Mouse (Mus musculus): ENCODE data around the gene Slbp. TPM values are rescaled to one million over a fixed set of nuclear protein-coding genes. Genes with fewer than 3 reads are reported as not detected.

The Slbp gene
- polyA plus RNA-seq, 1 experiment from 2014 or later = 222 TPM

DNA sequence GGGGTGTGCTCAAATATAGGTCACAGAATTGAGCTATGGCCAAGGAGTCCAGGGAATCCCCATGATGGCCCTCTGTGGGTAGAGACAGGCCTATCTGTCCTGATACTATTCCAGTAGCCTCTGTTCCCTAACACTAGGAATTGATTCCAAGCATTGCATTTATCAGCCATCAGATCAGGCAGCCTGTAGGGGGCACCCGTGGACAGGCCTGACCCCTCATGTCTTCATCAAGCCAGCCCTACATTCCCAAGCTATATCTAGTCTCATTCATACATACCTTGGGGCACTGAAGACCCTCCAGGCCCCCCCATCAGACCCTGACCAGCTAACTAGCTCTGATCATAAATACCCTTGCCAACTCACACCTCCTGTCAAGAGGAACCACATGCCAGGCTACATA, 23.6 kb upstream of the Slbp start:
- no peak overlapping the region for H3K4me3 ChIP-seq
- ATAC-seq = 0 out of 2 replicates have a peak, but pooled peaks have one; percentile 41
- H3K27me3 ChIP-seq = no peaks in the 10 kb centered on the region
- H3K4me1 ChIP-seq = peaks cover 13% of the 10 kb centered on the region
- H3K9ac ChIP-seq = no peak overlapping the region
- H3K9me3 ChIP-seq (replicated peaks) = no peaks in the 10 kb centered on the region
- peaks cover 22% of the 10 kb centered on the region for H3K36me3 ChIP-seq (ENCODE audit: poor library complexity, severe bottlenecking)
- no peak overlapping the region for H3K27ac ChIP-seq
- WGBS = 0% methylated on average over 1 of the region's 1 CpGs
- H3K4me2 ChIP-seq = no peak overlapping the region

DNA sequence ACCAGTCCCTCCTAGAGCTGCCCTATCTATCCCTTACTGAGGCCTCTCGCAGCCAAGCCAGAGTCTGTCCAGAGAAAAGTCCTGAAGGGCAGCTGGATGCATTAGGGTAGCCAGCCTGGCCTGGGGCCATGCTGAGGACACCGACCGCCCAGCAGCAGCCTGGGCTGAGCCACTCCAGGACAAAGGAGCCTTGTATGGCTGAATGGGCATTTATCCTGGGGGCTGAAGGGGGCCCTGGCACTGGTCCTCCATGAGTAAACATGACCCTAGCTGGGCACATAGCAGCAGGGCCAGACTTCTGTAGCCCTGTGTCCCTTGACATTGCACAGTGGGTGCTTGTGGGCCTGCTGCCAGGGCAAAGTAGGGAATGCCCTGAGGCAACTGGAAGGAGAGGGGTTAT, 22.1 kb upstream of the Slbp start:
- no peak overlapping the region for H3K4me2 ChIP-seq
- H3K36me3 ChIP-seq (ENCODE audit: poor library complexity, severe bottlenecking) = peaks cover 37% of the 10 kb centered on the region
- H3K4me1 ChIP-seq = peaks cover 13% of the 10 kb centered on the region
- no peak overlapping the region for H3K4me3 ChIP-seq
- H3K27me3 ChIP-seq = no peaks in the 10 kb centered on the region
- H3K27ac ChIP-seq = peak overlapping the region; percentile 33; the same call in 1 of the 2 replicates
- peak overlapping the region; percentile 26; the same call in 1 of the 2 replicates for H3K9ac ChIP-seq
- no peaks in the 10 kb centered on the region for H3K9me3 ChIP-seq (replicated peaks)
- ATAC-seq = peak; percentile 63
- 28% methylated on average over 3 of the region's 3 CpGs for WGBS

DNA sequence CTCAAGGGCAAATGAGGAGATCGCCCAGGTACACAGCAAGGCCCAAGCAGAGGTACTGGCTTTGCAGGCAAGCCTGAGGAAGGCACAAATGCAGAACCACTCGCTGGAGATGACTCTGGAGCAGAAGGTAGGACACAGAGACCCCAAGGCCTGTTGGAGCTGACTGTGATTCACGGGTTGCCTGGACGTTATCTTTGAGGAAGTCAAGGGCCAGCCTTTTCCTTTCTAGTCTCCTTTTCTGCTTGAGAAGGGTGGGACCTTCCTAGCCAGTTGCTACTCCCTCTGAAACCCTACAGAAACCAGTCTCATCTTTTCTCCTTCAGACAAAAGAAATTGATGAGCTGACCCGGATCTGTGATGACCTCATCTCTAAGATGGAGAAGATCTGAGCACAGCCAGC, 19.3 kb upstream of the Slbp start:
- peaks cover 65% of the 10 kb centered on the region for H3K36me3 ChIP-seq (ENCODE audit: poor library complexity, severe bottlenecking)
- WGBS = 85% methylated on average over 5 of the region's 5 CpGs
- no peak for ATAC-seq
- H3K4me1 ChIP-seq = peaks cover 13% of the 10 kb centered on the region
- H3K4me2 ChIP-seq = no peak overlapping the region
- H3K27me3 ChIP-seq = no peaks in the 10 kb centered on the region
- H3K9ac ChIP-seq = no peak overlapping the region
- no peak overlapping the region for H3K27ac ChIP-seq
- no peaks in the 10 kb centered on the region for H3K9me3 ChIP-seq (replicated peaks)
- H3K4me3 ChIP-seq = no peak overlapping the region

DNA sequence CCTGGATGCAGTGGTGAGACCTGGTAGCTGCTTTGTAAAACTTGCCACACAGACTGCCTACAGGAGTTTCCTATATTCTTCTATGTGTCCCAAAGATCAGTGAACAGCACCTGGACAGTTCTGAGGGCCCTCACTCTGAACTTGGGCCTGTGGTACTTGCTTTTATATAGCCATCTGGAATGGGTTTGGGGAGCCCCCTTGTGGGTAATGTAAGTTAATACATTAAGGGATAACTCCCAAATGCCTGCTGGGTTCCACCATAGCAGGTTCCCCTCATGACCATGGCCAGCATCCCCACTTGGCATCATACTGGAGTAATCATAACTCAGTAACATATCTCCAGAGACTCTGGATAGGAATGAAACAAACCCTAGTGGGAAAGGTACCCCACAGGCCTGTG, 15.8 kb upstream of the Slbp start:
- Histone ChIP-seq H3K27me3 (no peaks in the 10 kb centered on the region), H3K4me3 (no peak overlapping the region), H3K4me1 (no peaks in the 10 kb centered on the region), H3K9ac (no peak overlapping the region), H3K4me2 (no peak overlapping the region), H3K9me3 (replicated peaks) (no peaks in the 10 kb centered on the region), H3K27ac (no peak overlapping the region), H3K36me3 (ENCODE audit: poor library complexity, severe bottlenecking) (peaks cover 88% of the 10 kb centered on the region)
- no peak for ATAC-seq

DNA sequence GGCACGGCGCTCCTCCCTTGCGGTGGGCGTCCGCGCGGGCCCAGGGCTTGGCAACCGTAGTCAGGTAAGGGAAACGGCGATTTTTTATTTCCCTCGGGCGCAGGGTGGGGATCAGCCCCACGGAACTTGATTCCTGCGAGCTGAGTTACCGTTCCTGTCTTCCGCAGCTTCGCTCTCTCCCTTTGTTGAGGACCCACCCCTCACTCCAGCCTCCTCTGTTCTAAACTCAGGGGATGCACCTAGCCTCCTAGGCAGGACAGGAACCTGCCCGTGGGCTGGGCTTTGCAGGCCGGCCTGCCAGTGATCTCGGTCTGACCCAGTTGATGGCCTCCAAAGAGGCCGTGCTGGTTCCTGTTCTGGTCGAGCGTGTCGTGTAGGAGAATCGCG, 6.3 kb upstream of the Slbp start:
- peak overlapping the region; percentile 83 for H3K9ac ChIP-seq
- H3K4me1 ChIP-seq = peaks cover 43% of the 10 kb centered on the region
- no peaks in the 10 kb centered on the region for H3K27me3 ChIP-seq
- H3K9me3 ChIP-seq (replicated peaks) = no peaks in the 10 kb centered on the region
- peak overlapping the region; percentile 74 for H3K4me3 ChIP-seq
- peaks cover 48% of the 10 kb centered on the region for H3K36me3 ChIP-seq (ENCODE audit: poor library complexity, severe bottlenecking)
- H3K4me2 ChIP-seq = peak overlapping the region; percentile 98
- WGBS = under 1% methylated on average over 26 of the region's 26 CpGs
- no peak; the same call in 1 of the 2 replicates for ATAC-seq
- H3K27ac ChIP-seq = peak overlapping the region; percentile 93; the same call in 1 of the 2 replicates

DNA sequence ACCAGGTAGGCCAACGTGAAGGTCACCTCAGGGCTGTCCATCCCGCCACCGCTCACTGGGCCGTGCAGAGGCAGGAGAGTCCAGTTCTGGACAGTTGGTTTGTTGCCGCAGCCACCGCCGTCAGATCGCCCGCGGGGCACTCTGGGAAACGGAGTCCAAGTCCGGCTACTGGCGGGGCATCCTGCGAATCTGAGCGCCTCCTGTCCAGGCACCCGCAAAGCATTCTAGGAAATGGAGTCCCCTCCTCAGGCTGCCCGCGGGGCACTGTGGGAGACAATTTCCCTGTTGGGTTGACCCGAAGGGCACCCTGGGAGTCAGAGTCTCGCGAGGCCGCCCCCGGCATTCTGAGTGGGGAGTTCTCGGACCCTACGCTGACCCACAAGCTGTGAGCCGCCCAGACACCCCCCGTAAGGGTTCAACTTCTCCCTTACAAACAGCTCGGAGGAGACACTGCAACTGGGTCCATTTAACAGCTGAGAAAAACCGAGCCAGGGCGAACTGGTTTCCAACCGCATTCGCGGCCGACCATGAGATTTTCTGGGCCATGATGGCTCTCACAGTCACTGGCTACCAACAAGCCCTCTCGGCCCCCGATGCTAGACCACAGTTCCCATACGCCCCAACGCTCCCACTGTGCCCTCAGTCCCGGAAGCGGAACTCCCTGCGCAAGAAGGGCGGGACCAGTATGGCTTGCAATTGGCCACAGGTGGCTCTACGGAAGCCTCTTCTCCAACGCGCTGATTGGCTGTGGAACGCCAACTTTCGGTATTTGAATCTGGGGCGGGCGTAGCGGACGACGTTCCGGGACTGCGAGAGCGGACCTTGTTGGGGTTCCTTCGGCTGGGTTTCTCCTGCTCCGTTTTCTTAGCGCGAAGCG, 5.7 kb upstream of the Slbp start, which contains the start of the genes Tacc3 and Tmem129:
Tacc3 (plus strand) TSS at position 342 of the 877 bp plus-strand sequence.
Tmem129 (minus strand) TSS at position 630 of the 877 bp plus-strand sequence.
- Histone ChIP-seq H3K9me3 (replicated peaks) (no peaks in the 10 kb centered on the region), H3K4me2 (peak within 1 kb of the TSS; percentile 98), H3K9ac (peak within 1 kb of the TSS; percentile 83), H3K4me3 (peak within 1 kb of the TSS; percentile 74), H3K36me3 (ENCODE audit: poor library complexity, severe bottlenecking) (peaks cover 50% of the 10 kb centered on the region), H3K4me1 (peaks cover 43% of the 10 kb centered on the region), H3K27me3 (no peaks in the 10 kb centered on the region), H3K27ac (peak within 1 kb of the TSS; percentile 93)
- WGBS = under 1% methylated on average over 59 of the region's 60 CpGs
- ATAC-seq = peak; percentile 97

DNA sequence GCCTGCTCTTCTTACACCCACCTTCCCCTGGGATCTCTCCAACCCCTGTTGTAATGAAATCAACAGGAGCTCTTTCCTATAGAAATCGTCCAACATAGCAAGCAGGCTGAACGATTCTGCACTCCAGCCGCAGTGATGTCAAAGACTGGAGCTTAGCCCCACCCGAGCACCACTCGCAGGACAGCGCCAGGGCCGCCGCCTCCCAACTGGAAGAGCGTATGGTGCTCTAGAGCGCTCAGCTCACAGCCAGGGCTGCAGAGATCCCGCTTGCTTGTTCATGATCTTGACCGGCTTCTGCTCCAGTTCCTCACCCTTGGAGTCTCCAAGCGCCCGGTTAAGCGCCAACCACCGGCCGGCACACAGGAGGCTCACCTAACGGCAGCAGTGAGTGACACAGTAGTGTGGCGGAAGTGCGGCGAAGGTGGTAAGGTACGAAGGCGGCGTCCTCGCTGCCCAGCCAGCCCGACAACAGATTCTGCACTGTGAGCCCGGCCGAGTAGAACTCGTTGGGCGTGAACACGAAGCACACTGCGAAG, 4.9 kb upstream of the Slbp start:
- Histone ChIP-seq H3K36me3 (ENCODE audit: poor library complexity, severe bottlenecking) (peaks cover 44% of the 10 kb centered on the region), H3K9me3 (replicated peaks) (no peaks in the 10 kb centered on the region), H3K27ac (peak overlapping the region; percentile 93), H3K4me3 (peak overlapping the region; percentile 74), H3K4me1 (peaks cover 46% of the 10 kb centered on the region), H3K27me3 (no peaks in the 10 kb centered on the region), H3K9ac (peak overlapping the region; percentile 83), H3K4me2 (peak overlapping the region; percentile 98)
- no peak for ATAC-seq
- under 1% methylated on average over 32 of the region's 32 CpGs for WGBS

DNA sequence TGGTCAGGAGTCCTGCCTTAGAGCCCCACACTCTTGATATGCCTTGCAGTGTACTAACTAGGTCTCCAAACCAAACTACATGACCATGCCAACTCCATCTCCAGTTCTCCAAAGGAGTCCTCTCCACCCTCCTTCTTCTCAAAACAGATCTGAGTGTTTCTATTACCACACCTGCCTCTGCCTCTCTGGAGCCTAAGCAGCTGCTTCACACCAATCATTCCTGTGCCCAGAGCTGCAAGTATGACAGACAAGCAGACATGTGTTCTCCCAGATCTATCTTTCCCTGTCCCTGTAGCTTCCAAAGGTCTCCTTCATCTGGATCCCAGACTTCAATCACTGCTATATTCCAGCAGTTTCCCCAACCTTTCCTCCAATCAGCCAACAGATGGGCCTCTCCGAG, 4.4 kb upstream of the Slbp start:
- 27% methylated on average over 1 of the region's 1 CpGs for WGBS
- Histone ChIP-seq H3K4me3 (peak overlapping the region; percentile 74), H3K27ac (peak overlapping the region; percentile 93; the same call in 1 of the 2 replicates), H3K4me2 (peak overlapping the region; percentile 98), H3K9me3 (replicated peaks) (no peaks in the 10 kb centered on the region), H3K27me3 (no peaks in the 10 kb centered on the region), H3K4me1 (peaks cover 46% of the 10 kb centered on the region), H3K9ac (peak overlapping the region; percentile 83), H3K36me3 (ENCODE audit: poor library complexity, severe bottlenecking) (peaks cover 38% of the 10 kb centered on the region)
- no peak for ATAC-seq

DNA sequence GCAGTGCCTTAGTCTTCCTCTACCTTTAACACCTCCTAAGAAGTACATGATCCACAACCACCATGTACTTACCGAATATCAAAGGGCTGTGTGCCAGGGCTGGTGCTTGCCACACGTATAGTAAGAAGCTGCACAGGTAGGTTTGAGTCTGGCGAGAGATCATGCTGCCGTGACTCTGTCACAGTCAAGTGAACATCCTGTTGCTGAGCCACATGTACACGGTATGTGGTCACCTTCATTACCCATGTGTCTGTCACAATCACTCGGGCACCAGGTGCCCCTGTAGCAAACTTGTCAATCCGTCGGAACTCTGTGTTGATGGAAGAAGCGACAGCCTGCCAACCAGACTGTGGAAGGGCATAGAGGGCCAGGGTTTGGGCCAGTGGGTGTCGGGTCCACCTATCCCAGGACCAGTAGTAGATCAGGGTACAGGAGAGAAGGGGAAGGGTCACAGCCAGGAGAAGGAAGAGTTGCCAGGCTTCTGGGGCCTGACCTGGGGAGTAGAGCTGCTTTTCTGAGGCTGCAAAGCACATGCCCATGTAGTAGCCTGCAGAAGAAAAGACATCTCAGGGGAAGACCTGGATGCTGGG, 3.0 kb upstream of the Slbp start:
- no peak for ATAC-seq
- no peak overlapping the region for H3K27ac ChIP-seq
- 93% methylated on average over 10 of the region's 10 CpGs for WGBS
- no peak overlapping the region for H3K4me2 ChIP-seq
- no peaks in the 10 kb centered on the region for H3K27me3 ChIP-seq
- 0 out of 2 replicates have a peak overlapping the region, but pooled peaks have one; percentile 0 for H3K4me3 ChIP-seq
- peaks cover 53% of the 10 kb centered on the region for H3K4me1 ChIP-seq
- H3K9ac ChIP-seq = peak overlapping the region; percentile 83
- H3K9me3 ChIP-seq (replicated peaks) = no peaks in the 10 kb centered on the region
- peaks cover 27% of the 10 kb centered on the region for H3K36me3 ChIP-seq (ENCODE audit: poor library complexity, severe bottlenecking)

DNA sequence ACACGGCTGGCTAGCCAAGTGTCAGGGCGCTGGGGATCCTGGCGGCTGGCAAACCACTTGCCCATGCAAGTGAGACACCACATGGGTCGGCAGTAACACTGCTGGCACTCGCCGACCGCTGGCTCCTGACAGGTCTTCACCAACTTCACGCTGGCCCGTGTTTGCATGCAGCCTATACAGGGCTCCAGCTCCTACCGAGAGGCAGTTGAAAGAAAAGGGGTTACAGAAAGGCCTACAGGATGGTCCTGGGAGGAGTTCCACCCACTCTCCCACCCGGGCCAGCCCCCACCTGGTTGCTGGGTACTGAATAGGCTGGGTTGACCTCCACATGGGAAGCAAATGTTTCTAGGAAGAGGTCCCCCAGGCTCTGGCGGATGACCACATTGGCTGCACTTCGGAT, 2.0 kb upstream of the Slbp start:
- H3K9ac ChIP-seq = no peak overlapping the region
- H3K9me3 ChIP-seq (replicated peaks) = no peaks in the 10 kb centered on the region
- peaks cover 35% of the 10 kb centered on the region for H3K36me3 ChIP-seq (ENCODE audit: poor library complexity, severe bottlenecking)
- H3K27ac ChIP-seq = no peak overlapping the region
- ATAC-seq = no peak
- no peaks in the 10 kb centered on the region for H3K27me3 ChIP-seq
- 93% methylated on average over 13 of the region's 13 CpGs for WGBS
- H3K4me2 ChIP-seq = no peak overlapping the region
- H3K4me1 ChIP-seq = peaks cover 52% of the 10 kb centered on the region
- H3K4me3 ChIP-seq = no peak overlapping the region

DNA sequence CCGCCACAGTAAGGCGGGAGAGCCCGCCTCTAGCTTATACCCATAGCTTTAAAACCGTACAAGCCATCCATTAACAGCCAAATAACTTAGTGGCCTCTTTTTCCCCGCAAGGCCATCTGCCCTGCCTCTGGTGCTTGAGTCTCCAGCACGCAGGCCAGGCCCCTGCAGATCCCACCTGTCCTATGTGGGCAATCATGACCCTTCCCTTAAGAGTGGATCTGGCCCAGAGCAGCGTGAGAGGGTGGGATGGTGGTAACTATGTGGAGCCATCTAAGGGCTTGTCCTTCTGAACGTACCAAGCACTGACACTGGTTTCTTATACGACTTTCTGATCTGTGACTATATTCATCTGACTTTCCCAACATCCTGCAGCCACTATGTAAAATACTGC, 404 bp upstream of the Slbp start:
- Histone ChIP-seq H3K9me3 (replicated peaks) (no peaks in the 10 kb centered on the region), H3K4me1 (peaks cover 43% of the 10 kb centered on the region), H3K4me2 (peak overlapping the region; percentile 75), H3K9ac (peak overlapping the region; percentile 58), H3K27me3 (no peaks in the 10 kb centered on the region), H3K4me3 (peak overlapping the region; percentile 86), H3K27ac (peak overlapping the region; percentile 97), H3K36me3 (ENCODE audit: poor library complexity, severe bottlenecking) (peaks cover 47% of the 10 kb centered on the region)
- WGBS = 2% methylated on average over 9 of the region's 9 CpGs
- ATAC-seq = peak; percentile 43

DNA sequence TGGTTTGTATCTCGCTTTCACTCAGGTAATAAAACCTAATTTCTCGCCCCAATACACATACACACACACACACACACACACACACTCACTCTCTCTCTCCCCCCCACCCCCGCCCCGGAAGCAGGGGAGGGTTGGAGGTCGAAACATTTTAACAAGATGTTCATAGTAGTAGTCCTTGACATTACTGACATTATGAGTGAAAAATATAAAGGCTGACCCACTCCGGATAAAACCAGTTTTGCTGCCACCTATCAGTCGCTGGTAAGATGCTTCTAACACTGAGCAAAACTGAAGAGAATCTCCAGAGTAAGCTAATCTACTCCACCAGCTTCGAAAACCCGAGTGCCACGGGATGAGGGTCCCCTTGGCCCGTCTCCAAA, 843 bp downstream of the Slbp start:
- H3K9ac ChIP-seq = peak overlapping the region; percentile 86
- H3K4me1 ChIP-seq = peaks cover 35% of the 10 kb centered on the region
- H3K9me3 ChIP-seq (replicated peaks) = no peaks in the 10 kb centered on the region
- H3K27me3 ChIP-seq = no peaks in the 10 kb centered on the region
- H3K4me2 ChIP-seq = peak overlapping the region; percentile 75
- peak overlapping the region; percentile 97 for H3K27ac ChIP-seq
- WGBS = 0% methylated on average over 11 of the region's 11 CpGs
- peaks cover 60% of the 10 kb centered on the region for H3K36me3 ChIP-seq (ENCODE audit: poor library complexity, severe bottlenecking)
- H3K4me3 ChIP-seq = peak overlapping the region; percentile 86
- peak; percentile 0; the same call in 1 of the 2 replicates for ATAC-seq
